Mouse (Mus musculus) heart, adult 2 months (tissue): ENCODE measurements around the gene Apoe.

Source experiments
- CTCF ChIP-seq: fragments of 200-600 bp; IDR thresholded peaks from 2 replicates; pipeline ENCODE4 v1.8.1; 2022; ENCODE audit warnings: antibody characterized with exemption, mild to moderate bottlenecking, moderate library complexity
- EP300 ChIP-seq: fragments of 200-500 bp; IDR thresholded peaks from 2 replicates; pipeline ENCODE4 v1.6.1; 2011; ENCODE audit warnings: low read depth, low read length, control low read depth; ENCODE audit not compliant: insufficient read depth
- POLR2A ChIP-seq: fragments of 200-500 bp; IDR thresholded peaks from 2 replicates; pipeline ENCODE4 v1.6.1; 2011; ENCODE audit warnings: mild to moderate bottlenecking, low read depth, low read length, control low read depth; ENCODE audit not compliant: insufficient read depth

DNA sequence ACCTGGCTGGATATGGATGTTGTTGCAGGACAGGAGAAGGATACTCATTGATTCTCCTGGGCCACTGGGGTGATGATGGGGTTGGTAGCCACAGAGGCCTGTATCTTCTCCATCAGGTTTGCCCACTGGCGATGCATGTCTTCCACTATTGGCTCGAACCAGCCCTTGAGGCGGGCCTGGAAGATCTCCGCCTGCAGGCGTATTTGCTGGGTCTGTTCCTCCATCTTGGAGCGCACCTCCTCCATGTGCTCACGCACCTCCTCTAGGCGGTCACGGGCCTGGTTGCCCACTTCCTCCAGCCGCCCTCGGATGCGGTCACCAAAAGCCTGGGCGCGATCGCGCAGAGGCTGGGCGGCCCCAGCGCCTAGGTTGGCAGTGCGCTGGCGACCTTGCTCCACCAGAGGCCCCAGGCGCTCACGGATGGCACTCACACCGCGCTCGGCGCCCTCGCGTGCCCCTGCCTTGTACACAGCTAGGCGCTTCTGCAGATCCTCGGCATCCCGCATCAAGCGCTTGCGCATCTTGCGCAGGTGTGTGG lies 2.6 kb downstream of the Apoe start:
- TF ChIP-seq CTCF (no peak), POLR2A (no peak), EP300 (no peak)
